Mouse (Mus musculus) heart, postnatal 14 days (tissue): ENCODE measurements around the gene Tmprss3. TPM values are rescaled to one million over a fixed set of nuclear protein-coding genes. Genes with fewer than 3 reads are reported as not detected.

Source experiments
- DNase-seq, 2 experiments: peaks; one replicate each; pipeline ENCODE4 v3.0.0; 2021 to 2022
- intact Hi-C: fragments of 180-260 bp; cut with DNase I; formaldehyde crosslinking; loops from one replicate; pipeline ENCODE4 v1.15.1; 2025
- total RNA-seq, 2 experiments: library from RNA; stranded (reverse); gene quantifications; 2 replicates each; pipeline ENCODE4 v1.2.3; 2021

Gene Tmprss3
- total RNA-seq, 2 experiments from 2014 or later, result not detected

DNA sequence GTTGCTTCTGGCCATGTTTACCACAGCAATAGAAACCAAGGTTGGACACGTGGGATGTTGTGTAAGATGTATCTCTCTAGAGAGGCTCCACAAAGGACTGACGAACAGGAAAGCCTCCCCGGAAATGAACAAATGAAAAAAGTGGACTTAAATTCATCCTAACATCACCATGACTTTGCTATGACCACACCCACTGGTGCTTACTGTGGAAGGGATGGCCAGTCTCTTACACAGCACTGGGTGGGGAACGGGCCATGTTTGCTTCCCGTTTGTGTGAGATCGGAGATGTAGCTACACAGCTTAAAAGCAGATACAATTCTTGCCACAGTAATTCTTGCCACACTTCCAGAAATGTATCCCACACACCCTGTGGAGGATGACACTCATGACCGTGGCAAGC lies 2.5 kb downstream of the Tmprss3 start:
- intact Hi-C loops, result no loop called here
- no peak for DNase-seq

DNA sequence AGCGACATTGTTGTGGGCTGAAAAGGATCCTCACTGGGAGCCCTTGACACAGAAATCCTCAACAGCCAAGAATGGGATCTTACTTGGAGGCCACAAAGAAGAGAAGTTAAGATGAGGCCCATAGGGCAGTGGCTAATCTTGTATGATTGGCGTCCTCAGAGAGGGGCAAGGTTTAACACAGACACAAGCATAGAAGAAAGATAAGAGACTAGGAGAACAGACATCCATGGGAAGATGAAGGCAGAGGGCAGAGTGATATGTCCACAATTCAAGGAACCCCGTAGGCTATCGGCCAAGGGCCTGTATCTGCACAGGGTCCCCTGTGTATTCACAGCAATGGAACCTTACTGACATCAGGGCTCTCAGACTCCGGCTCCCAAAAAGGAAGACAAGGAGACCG lies 3.6 kb downstream of the Tmprss3 start:
- intact Hi-C loops, result no loop called here
- DNase-seq, result no peak

DNA sequence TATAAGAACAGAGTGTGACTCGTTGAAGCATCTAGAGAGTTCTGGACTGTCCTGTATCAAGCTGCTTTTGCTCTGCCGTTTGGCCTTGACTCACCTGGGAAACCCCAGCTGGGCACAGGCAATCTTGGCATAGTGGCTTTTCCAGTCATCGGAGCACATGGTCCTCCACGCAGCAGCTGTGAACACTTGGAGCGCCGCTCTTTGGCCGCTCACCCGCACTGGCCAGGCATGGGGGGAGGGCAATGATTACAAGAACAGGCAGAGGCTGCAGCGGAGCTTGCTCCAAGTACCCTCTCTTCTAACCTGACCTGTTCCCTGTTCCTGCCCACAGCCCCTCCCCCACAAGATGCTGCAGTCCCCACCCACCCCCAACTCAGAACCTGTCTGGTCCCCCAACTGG lies 5.4 kb downstream of the Tmprss3 start:
- intact Hi-C loops, result no loop called here
- no peak for DNase-seq

DNA sequence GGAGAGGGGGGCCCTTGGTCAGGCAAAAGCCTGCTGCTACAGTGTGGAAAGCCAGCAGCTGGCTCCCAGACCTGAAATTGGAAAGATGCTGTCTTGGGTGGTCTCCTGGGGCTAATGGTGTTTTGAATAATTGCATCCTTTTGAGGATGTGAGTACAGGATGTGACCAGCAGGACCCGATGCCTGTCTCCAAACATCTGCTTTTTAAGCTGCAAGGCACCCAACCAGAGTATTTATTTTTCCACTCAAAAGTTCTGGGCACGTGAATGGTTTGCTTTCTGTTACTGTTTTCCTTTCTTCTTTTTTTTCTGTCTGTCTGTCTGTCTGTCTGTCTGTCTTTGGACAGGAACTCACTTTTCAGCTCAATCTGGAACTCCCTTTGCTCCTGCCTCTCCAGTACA lies 6.1 kb downstream of the Tmprss3 start:
- no peak for DNase-seq
- intact Hi-C loops, result no loop called here

DNA sequence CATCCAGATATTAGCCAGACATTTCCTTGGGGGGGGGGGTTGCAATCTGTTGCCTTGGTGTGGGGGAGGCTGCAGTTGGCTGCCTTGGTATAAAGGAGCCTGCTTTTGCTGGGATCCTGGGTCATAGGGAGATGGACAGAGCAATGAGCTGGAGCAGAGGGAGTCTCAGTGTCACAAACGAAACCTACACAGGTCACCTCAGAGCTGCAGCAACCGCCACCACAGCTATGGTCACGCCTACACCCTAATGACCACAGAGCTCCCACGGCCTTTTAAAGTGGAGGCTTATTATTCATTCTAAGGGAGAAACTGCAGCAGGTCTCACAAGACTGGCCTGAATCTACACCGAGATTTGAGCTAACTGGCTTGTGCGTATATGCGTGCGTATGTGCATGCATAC lies 7.0 kb downstream of the Tmprss3 start:
- no peak for DNase-seq
- intact Hi-C loops, result no loop called here

DNA sequence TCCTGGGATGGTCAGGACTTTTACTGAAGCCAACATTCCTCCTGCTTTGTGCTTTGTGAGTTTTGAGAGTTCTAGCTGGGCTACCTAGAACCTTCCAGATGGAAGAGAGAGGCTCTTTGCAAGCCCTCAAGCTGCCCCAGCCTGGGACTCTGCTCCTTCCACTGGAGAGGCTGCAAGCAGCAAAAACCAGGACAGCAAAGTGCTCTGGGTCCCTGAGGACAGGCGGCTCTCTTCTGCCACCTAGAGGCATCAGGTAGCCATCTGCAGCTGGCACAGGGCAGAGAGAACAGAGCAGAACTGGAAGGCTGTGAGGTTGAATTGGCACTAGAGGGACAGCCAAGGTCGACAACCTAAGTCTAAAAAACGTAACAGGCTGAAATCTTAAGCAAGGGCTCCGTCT lies 11.4 kb downstream of the Tmprss3 start:
- intact Hi-C loops, result loop anchor here (1.0 to 5.0 kb wide), 3 partner anchors 49 to 176 kb away; no protein-coding TSS in a partner anchor
- peak; percentile 63 to 79 for DNase-seq

DNA sequence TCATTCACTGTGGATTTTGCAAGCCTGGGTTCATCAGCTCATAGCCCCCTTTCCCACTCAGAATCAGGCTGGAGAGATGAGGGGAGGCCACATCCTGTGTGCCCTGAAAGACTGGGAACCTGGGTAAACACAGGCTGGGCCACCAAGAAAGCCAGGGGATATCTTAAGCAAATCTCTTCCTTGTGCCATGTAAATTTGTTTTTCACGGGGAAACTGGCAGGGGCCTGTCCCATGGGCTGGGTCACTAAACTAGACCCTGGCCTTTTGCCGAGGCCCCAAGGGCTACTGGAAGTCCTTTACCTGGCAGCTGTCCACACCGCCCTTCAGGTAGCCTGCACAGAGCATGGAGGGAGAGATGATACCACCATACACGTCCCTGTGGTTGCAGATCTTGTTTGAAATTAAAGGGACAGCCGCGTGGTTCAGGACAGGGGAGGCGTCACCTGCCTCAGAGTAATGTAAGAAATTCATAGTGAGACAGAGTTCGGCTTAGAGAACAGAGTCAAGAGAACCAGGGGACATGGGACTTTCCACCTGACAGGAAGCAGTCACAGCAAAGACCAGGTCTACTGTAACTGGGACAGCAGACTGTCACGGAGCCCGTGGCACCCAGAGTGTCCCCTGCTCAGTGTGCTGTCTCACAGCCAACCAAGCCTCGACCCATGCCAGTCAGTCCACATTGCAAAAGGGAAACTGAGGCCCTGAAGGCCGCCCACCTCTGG lies 14.3 kb downstream of the Tmprss3 start:
- DNase-seq, result no peak
- intact Hi-C loops, result no loop called here

DNA sequence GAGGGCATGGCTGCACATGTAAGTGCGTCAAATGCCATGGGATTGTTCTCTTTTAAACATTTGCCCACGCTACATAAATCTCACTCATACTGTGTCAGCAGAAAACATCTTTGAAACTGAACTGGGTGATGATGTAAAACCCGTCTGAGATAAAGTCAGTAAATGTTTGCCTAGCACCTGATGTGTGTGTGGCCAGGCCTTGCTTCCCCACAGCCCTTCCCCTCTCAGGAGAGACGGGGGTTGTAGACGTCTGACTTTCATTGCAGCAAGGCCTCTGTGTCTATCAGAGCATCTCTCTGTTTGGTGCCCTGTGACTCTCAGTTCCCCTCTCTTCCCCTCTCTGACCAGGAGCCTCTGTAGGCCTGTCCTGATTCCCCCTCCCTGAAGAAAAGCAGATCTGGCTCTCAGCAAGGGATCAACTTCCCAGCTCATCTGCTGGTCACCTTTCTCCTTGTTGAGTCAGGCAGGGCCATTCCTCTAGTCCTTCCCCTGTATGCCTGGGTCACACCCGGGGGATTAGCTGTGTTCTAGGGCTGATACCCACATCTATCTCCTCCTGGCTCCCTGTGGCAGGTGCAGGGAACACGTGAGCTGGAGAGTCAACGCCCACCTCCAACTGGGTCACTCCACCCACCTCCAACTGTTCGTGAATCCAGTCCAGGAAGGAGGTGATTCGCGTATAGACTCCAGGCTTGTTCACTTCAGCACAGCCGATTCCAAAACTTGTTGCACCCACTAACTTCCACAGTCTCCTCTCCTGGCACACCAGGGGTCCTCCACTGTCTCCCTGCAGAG lies 15.4 kb downstream of the Tmprss3 start:
- no peak for DNase-seq
- intact Hi-C loops, result no loop called here

DNA sequence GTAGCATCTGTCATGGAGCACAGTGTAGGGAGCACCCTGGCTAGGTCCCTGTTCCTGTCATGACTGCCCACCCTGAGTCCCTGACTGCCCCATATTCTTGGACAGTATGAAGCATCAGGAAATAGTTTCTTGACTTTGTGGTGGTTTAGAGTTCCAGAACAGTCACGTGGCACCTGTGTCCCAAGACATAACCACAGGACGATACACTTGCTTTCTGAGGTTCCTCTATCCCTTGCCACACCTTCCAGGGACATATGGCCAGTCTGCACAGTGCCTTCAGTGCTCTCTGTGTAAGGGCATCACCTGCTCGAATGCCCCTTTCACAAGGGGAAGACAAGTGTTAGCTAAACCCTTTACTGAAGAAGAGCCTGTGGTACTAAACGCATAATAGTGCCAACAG lies 17.3 kb downstream of the Tmprss3 start:
- no peak for DNase-seq
- intact Hi-C loops, result no loop called here

DNA sequence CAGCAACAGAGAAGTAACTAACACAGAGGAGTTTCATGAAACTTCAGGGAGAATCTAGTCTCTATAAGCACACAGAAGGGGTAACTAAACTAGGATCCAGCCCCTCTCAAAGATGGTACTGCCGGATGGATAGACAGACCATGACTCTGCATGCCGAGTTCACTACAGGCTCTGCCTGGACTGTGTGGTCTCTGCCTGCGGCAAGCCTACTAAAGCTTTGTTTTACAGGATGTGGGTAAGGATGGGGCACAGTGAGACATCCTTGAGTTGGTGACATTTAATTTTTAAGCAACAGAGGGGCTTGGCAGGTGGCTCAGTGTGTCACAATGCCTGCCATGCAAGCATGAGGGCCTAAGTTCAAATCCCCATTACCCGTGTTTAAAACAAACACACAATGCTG lies 22.5 kb downstream of the Tmprss3 start:
- DNase-seq, result no peak
- intact Hi-C loops, result no loop called here

DNA sequence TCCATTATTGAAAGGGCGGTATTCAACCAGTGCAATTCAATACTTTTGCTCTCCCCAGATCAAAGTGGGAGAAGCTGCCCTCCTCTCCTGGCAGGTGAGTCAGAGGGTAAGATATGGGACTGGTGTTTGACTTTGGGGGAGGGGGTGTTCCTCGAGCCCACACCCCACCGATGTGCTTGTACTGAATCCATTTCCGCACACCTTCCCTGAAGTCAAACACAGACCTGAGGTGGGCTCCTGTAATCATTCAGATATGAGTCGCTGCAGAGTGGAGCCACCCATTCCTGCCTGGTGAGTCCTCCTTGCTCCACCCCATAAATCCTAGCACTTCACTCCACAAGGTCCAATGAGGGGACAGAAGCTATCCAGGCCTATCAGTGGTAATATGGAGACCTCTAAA lies 29.0 kb downstream of the Tmprss3 start:
- DNase-seq, result no peak
- intact Hi-C loops, result no loop called here

DNA sequence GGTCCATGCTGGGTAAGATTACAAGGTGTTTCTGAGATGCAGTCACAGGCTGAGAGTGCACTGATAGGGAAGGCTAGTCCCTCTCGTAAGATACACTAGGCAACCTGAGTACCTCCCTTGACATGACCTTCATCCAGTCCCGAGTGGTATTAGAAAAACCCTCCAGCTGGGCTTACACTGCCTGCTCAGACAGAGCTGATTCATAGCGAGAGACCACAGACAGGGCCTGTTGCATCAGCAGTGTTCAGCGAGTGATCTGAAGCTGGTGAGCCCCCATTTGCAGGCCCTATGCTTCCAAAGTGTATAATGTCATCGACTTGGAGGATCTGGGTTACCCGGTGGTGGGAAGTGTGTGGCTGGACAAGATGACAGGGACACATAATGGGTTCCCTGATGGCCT lies 33.6 kb downstream of the Tmprss3 start, which contains the start of gene Tff1:
Gene Tff1, minus strand, starts transcription at position 151 of the 400 bp plus-strand sequence.
- intact Hi-C loops, result no loop called here
- no peak for DNase-seq

DNA sequence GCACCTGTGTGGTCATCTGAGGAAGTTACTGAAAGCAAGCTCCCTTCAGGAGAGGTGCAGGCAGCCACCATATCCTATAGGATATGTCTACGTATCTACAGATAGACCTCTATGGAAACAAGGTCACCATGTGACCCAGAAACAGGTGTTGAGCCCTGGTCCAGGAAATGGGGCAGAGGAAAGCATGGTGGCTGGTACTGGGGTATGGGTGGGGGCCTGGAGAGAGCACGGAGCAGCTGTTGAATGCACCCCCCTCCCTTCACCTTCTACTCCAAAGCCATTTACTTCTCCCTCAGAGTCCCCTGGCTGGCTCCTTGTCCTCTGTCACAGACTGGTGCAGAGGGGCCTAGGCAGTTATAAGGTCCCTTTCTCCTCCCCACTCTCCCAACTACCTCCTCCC lies 35.0 kb downstream of the Tmprss3 start:
- intact Hi-C loops, result no loop called here
- DNase-seq, result no peak

DNA sequence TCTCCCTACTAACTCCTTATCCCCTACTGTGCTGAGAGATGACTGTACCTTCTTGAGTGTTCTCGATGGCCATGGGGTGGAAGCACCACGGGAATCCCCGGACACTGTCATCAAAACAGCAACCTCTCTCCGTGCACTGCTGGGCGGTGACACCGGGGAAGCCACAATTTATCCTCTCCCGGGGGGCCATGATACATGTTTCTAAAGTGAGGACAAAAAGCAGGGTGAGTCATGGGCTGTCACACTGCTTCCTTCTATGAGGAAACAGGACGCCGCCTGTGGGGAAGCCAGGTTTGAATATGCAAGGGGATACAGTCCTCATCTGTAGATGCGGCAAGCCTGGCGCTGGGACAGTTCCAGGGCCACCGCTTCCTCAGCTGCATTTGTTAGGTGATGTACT lies 36.2 kb downstream of the Tmprss3 start:
- intact Hi-C loops, result no loop called here
- DNase-seq, result no peak

DNA sequence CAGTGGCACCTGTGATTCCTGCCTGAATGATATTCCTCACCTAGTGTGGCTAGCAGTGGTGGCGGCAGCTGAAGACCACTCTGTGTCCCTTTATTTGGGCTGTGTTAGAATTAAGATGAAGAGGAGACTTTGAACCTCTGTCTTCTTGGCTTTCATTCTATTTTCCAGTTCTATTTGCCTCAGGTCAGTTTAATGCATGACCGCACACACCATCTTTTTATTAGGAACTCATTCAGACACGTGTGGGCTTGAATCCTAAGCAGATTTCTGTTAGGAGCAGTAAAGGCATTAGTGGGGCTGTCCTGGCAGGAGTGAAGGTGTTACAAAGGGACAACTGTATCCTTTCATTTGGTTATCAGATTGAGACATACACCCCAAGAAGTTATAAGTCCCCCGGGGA lies 38.5 kb downstream of the Tmprss3 start:
- DNase-seq, result no peak
- intact Hi-C loops, result no loop called here

DNA sequence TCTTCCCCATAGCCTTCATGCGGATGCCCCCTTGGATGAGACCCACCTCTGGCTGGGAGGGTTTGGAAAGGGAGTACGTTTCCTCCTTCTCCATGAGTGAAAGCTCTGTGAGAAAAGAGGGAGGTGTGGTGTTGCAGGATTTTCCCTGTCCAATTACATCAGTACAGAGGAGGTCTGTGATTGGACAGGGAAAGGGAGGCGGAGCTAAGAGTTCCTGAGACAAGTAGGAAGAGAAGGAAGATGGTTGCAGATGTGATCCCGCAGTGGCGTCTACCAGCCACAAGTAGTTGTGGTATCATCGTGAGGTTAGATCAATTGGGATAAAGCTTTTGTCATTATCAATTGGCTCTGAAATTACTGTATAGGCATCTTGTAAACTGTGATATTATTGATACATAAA lies 40.9 kb downstream of the Tmprss3 start:
- DNase-seq, result no peak
- intact Hi-C loops, result no loop called here

DNA sequence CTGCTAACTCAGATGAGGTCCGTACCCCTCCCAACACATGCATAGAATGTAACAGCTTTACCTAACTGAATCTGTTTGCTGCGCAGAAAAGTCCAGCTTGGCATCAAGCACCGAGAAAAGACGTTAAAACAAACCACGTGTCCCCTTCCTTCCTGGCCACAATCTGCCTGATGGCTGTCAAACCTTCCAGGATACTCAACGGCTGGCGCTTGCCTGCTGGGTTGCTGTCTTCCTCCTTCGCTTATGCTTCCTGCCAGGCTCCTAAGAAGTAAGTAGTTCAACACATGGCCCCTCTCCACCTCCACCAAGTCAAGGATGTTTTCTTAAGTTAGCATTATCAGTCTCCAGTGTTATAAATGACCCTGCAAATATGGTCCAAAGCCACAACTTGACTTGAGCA lies 45.0 kb downstream of the Tmprss3 start:
- DNase-seq, result no peak
- intact Hi-C loops, result no loop called here

DNA sequence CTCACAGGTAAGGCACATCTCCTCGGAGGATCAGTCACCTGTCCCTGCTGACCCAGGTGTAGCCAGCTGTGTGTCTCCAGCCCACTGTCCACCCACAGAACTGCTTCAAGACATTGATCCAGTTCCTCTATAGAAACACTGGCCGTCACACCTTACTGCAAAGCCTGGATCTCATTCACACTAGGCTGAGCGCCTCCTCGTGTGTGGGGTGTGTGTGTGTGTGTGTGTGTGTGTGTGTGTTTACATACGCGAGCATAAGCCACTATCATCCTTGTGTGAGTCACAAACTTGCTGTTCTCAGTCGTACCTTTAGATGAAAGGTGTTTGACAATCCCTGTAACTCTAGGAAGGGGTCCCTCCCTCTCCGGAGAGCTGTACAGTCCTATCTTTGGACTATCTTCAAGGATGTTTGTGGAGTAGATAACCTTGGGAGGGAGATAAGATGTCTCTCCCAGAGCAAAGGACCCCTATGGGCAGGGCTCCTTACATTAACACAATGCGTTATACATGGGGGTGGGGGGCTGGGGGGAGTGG lies 45.7 kb downstream of the Tmprss3 start:
- no peak for DNase-seq
- intact Hi-C loops, result no loop called here

DNA sequence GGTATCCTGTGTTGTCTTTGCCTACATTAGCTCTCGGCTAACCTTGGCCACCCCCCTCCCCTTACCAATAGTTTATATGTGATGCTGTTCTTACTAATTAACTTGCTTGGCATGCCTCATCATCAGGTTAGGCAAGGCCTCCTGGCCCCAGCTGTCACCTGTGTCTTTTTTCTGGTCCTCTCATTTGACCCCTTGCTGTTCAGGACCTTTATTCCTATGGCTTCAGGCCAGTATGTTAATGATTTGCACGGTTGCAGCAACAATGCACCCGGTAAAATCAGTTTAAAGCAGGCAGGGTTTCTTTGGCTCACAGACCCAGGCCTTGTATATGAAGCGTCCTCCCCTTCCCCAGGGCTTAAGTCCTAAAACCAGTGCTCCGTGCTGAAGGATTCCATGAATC lies 46.3 kb downstream of the Tmprss3 start:
- intact Hi-C loops, result no loop called here
- no peak for DNase-seq

DNA sequence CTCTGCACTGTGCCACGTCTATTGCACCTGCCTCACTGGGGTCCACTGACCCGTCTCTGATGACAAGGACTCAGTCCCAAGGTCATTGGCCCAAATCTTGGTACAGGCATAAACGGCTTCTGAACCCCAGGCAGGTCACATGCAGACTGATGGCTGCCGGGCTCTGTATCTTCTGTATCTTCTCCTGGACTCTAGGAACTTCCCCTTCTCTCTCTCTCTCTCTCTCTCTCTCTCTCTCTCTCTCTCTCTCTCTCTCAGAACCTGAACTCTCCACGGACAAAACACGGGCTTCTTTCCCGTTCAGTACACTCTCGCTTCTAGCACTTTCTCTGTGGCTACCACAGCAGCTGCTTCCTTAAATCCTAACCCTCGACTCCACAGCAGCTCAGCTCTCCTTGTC lies 52.8 kb downstream of the Tmprss3 start:
- DNase-seq, result no peak
- intact Hi-C loops, result no loop called here

DNA sequence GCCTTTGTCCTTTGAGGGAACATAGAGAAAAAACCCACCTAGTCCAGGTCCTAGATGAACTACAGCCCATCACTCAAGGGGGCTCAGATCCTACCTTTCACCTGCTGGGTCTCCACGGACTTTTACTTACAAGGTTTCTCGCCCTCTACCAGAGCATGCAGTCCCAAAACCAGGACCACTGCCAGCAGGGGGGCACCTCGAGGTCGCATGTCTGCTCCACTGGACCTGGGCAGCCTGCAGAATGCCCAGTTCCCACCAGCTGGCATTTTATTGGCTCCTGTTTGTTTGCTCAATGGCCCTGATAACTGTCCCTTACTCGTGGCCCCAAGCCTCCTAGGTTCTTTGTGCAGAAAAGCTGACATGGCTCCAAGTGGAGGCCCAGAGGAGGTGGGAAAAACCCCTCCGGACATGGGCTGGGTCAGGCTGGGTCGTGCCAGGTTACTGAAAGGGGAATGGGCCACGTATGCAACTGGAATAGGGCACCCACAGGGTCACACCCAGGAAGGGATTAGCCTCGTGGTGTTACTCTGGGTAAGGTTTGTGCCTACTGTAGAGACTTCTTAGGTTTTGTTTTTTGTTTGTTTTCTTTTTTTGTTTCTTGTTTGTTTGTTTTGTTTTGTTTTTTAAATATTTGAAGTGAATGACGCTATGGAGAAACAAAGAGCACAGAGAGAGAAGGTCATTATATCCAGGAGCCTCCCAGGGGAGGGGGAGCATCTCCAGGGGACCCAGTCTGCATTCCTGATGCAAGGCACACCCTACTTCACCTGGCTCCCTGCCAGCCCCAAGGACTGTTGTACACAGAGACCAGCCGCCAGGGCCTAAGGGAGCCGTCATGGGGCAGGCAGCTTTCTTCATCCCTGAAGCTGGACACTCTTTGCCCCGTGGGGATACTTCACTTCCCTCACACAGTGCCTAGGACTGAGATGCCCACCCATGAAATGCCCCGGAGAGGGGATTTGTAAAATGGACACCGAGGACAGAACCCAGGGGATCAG lies 54.4 kb downstream of the Tmprss3 start, which contains the start of gene Tff2:
Gene Tff2, minus strand, starts transcription at position 243 of the 998 bp plus-strand sequence.
- DNase-seq, result no peak
- intact Hi-C loops, result no loop called here
